Mouse (Mus musculus) E14TG2a.4 (cell line): ENCODE results near the gene Rhbdf1.

Experiments used
- CTCF ChIP-seq: conservative IDR thresholded peaks from 2 replicates; pipeline ENCODE4 v1.5.1; 2014; ENCODE audit warnings: low read length
- POU5F1 ChIP-seq: IDR thresholded peaks from 2 replicates; pipeline ENCODE4 v1.6.1; 2014; ENCODE audit warnings: low read length, borderline replicate concordance

- TF ChIP-seq CTCF (no peak), POU5F1 (no peak)
Observed at GRCm38 (mm10) chr11:32194626-32195025, 27.5 kb downstream of the Rhbdf1 start.
